Mouse (Mus musculus) Muller cell, postnatal 12 days (primary cell): ENCODE measurements at regions not wholly inside any gene's neighbourhood (a gene's known extent, or its start where the extent isn't known, plus 50 kb on each side); places are given as distances from the start of the nearest gene placed in this dataset.
A peak's percentile ranks its signal among the peaks of the same experiment; 100 is the strongest.

Source experiments
- DNase-seq: peaks from one replicate; pipeline ENCODE4 v3.0.0-alpha.2; 2015; ENCODE audit errors: inconsistent ontology term

- DNase-seq = no peak
Observed at GRCm38 (mm10) chr12:12819746-12820145, 122.0 kb downstream of the Mycn start.

GRCm38 (mm10) chr12:12814693-12815092 is 127.0 kb downstream of the Mycn start:
- no peak for DNase-seq

- peak; percentile 51 for DNase-seq
Observed at GRCm38 (mm10) chr12:12812873-12813272, 128.8 kb downstream of the Mycn start.

DNA sequence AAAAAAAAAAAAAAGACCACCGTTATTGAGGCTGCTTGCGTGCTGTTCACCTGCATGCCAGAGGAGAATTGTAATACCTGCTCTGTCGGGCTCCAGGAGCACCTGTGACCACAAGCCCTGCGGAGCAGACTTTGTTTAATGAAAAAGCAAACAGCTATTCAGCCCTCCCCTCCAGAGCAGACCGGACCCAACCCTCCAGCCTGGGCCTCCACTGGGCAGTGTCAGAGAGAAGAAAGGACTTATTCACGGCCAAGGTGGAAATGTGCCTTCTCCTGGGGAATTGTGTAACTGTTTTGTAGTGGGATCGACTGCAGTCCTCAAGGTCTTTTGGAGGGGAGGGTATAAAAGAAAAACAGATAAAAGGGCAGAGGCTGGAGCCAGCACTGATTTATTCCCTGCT is 130.8 kb downstream of the Mycn start:
- peak; percentile 46 for DNase-seq

- DNase-seq = peak; percentile 87
Observed at GRCm38 (mm10) chr12:12810159-12810885, 131.4 kb downstream of the Mycn start.

DNA sequence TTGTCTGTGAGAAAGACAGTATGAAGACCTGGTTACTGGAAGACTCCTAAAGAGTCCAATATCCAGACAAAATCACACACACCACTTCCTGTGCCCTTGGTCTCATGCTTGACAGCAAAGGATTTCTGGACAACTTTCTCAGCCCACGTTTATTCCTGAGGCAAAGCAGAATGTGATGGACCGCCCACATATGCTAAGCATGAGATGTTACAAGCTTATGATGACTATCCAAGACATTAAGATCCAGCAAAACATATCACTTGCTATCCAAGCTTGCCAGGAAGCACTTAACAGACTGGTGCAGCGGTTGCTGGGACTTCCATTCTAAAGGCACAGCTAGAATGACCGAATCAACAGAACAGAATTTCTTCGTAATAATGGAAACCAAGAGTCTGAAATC is 133.6 kb downstream of the Mycn start:
- DNase-seq = no peak

DNA sequence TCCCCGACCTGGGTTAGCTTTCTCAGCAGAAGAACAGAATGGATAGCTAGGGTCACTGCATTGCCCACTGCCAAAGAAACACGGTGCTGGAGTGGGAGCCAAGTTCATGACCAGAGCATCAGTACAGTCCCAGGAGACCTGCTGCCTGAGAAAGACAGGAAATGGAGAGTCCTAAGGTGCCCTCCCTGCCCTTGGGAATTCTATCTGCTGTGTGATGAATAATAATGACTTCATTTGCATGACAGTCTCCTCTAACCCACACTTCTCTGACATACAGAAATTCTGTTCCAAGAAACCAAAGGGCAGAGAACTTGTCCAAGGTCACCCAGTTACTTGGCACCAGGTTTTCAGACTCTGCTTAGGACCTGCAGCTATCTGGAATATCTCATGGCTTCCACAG is 138.1 kb downstream of the Mycn start:
- no peak for DNase-seq

- DNase-seq = no peak
Observed at GRCm38 (mm10) chr12:12802396-12802795, 139.3 kb downstream of the Mycn start.

DNA sequence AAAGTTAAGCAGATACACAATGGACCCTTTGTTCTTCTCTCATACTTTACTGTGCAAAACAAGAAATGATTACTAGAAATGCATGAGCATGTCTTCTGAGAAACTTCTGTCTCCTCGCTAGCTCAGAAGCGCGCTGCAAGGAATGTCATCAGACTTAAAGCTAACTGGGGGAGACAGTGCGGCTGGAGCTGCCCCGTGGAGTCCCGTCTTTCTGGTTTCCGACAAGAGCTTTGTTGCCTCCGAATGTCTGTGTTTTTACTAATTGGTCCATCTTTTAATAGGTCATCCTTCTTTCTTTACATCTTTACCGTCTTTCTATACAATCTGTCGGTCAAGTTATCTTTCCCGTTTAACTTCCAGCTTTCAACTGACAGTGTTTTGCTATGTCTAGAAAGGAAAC is 140.0 kb downstream of the Mycn start:
- DNase-seq = no peak

- no peak for DNase-seq
Observed at GRCm38 (mm10) chr12:12800120-12800519, 141.6 kb downstream of the Mycn start.

GRCm38 (mm10) chr12:12789052-12789451 is 152.7 kb downstream of the Mycn start:
- no peak for DNase-seq

DNA sequence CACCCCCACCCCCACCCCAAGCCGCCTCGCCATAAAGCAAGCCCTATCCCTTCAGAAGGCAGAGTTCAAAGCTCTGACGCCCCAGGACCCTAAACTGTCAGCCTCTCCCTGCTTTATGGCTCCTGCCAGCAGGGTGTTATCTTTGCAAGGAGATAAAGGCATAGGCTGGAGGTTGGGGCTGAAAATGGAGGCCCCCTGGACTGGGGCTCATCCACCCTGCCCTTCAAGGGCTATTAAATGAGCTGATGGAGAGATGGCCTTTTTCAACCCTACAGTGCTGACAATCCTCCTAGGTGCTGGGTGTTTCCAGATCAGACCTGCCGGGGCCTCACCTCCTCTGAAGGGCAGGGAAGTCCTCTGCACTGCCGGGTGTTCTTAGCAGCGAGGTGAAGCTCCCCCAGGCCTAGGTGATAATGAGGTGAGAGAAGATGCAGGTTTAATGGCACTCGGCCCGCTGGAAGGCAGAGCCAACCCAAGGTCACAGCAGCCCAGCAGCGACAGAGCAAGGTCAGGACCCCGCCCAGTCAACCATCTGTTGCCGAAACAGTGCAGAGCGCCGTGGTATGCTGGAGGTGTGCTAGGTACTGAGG is 153.4 kb downstream of the Mycn start:
- no peak for DNase-seq

- no peak for DNase-seq
Observed at GRCm38 (mm10) chr12:12787608-12788262, 154.0 kb downstream of the Mycn start.

- DNase-seq = no peak
Observed at GRCm38 (mm10) chr12:12787161-12787560, 154.6 kb downstream of the Mycn start.

GRCm38 (mm10) chr12:12783699-12784605 is 157.8 kb downstream of the Mycn start:
- DNase-seq = peak; percentile 31

DNA sequence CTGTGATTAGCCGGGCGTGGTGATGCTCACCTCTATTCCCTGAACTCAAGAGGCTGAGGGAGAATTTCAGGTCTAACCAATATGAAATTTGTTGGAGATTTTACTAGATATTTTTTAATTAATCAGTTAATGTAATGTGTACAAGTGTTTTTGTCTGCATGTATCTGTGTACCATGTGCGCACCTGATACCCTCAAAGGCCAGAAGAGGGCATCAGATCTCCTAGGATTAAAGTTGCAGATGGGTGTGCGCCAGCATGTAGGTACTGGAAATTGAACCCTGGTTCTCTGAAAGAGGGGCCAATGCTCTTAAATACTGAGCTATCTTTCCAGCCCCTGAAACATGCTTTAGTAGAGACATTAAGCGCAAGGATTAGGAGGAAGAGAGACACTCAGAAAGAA is 160.2 kb downstream of the Mycn start:
- no peak for DNase-seq

GRCm38 (mm10) chr12:12778563-12779256 is 163.0 kb downstream of the Mycn start:
- no peak for DNase-seq

- DNase-seq = no peak
Observed at GRCm38 (mm10) chr12:12777422-12777821, 164.3 kb downstream of the Mycn start.

GRCm38 (mm10) chr12:12776783-12777182 is 164.9 kb downstream of the Mycn start:
- no peak for DNase-seq

GRCm38 (mm10) chr12:12770970-12771369 is 170.7 kb downstream of the Mycn start:
- no peak for DNase-seq

- DNase-seq = no peak
Observed at GRCm38 (mm10) chr12:12766510-12767304, 175.0 kb downstream of the Mycn start.
